Mouse (Mus musculus) 3T3-L1 (cell line): ENCODE measurements around the gene Zfp217.
"Not testable (repeated sequence)": the region's sequence is repeated elsewhere in the genome, so short reads cannot be mapped to it uniquely, and the experiment has no call there.

Experiments
- DNase-seq: peaks from one replicate; pipeline ENCODE4 v3.0.0-alpha.2; 2015; ENCODE audit warnings: low read depth, low spot score

Gene Zfp217

GRCm38 (mm10) chr2:170147661-170148153, at the start of gene Zfp217:
Zfp217 (minus strand) TSS chr2:170148103.
- peak; percentile 96 for DNase-seq

GRCm38 (mm10) chr2:170195542-170196089, 47.7 kb upstream of the Zfp217 start:
- DNase-seq: no peak

- no peak for DNase-seq
These were observed 46.9 kb upstream of the Zfp217 start for GRCm38 (mm10) chr2:170194845-170195244.

- no peak for DNase-seq
These were observed 45.9 kb upstream of the Zfp217 start for GRCm38 (mm10) chr2:170193850-170194249.

GRCm38 (mm10) chr2:170193211-170193610, 45.3 kb upstream of the Zfp217 start:
- DNase-seq: no peak

- no peak for DNase-seq
These were observed 44.8 kb upstream of the Zfp217 start for GRCm38 (mm10) chr2:170192731-170193149.

GRCm38 (mm10) chr2:170188721-170189120, 40.8 kb upstream of the Zfp217 start:
- DNase-seq: no peak

- DNase-seq: peak; percentile 24
These were observed 37.4 kb upstream of the Zfp217 start for GRCm38 (mm10) chr2:170185137-170185837.

- DNase-seq: peak; percentile 82
These were observed 36.5 kb upstream of the Zfp217 start for GRCm38 (mm10) chr2:170184175-170184983.

- no peak for DNase-seq
These were observed 35.9 kb upstream of the Zfp217 start for GRCm38 (mm10) chr2:170183851-170184174.

GRCm38 (mm10) chr2:170181862-170182261, 34.0 kb upstream of the Zfp217 start:
- no peak for DNase-seq

- DNase-seq: not testable (repeated sequence)
These were observed 32.9 kb upstream of the Zfp217 start for GRCm38 (mm10) chr2:170180769-170181168.

- no peak for DNase-seq
These were observed 31.4 kb upstream of the Zfp217 start for GRCm38 (mm10) chr2:170179317-170179716.

- no peak for DNase-seq
These were observed 29.4 kb upstream of the Zfp217 start for GRCm38 (mm10) chr2:170177323-170177722.

- DNase-seq: no peak
These were observed 28.5 kb upstream of the Zfp217 start for GRCm38 (mm10) chr2:170176284-170176926.

- DNase-seq: no peak
These were observed 27.8 kb upstream of the Zfp217 start for GRCm38 (mm10) chr2:170175661-170176150.

- no peak for DNase-seq
These were observed 27.3 kb upstream of the Zfp217 start for GRCm38 (mm10) chr2:170175190-170175589.

- DNase-seq: no peak
These were observed 21.2 kb upstream of the Zfp217 start for GRCm38 (mm10) chr2:170169062-170169461.

- DNase-seq: no peak
These were observed 17.7 kb upstream of the Zfp217 start for GRCm38 (mm10) chr2:170165649-170166048.

GRCm38 (mm10) chr2:170163671-170164462, 16.0 kb upstream of the Zfp217 start:
- DNase-seq: no peak
